Mouse (Mus musculus): ENCODE results near the gene Rab34. TPM values are rescaled to one million over a fixed set of nuclear protein-coding genes. Genes with fewer than 3 reads are reported as not detected.
"Not testable (repeated sequence)": the region's sequence is repeated elsewhere in the genome, so short reads cannot be mapped to it uniquely, and the experiment has no call there.

Gene Rab34
- polyA plus RNA-seq, 1 experiment from 2014 or later: 164 TPM

DNA sequence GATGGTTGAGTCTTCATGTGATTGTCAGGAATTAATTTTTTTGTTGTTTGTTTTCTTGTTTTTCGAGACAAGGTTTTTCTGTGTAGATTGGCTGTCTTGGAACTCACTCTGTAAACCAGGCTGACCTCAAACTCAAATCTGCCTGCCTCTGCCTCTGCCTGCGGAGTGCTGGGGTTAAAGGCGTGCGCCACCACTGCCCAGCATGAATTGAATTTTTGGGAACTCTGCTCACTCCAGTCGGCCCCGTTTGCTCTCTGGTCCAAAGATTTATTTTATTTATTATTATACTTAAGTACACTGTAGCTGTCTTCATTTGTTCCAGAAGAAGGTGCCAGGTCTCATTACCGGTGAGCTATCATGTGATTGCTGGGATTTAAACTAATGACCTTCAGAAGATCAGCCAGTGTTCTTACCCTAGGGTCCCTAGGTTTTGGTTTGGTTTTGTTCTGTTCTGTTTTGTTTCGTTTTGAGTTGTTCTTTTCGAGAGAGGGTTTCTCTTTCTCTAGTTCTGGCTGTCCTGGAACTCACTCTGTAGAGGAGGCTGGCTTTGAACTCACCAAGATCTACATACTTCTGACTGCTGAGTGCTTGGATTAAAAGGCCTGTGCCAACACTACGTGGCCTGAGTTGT, 4.2 kb upstream of the Rab34 start:
- no peak for ATAC-seq (ENCODE audit: insufficient number of reproducible peaks, insufficient read depth, low FRiP score, low TSS enrichment)
- peak overlapping the region; percentile 46; the same call in 1 of the 2 replicates for H3K27ac ChIP-seq
- WGBS: 49% methylated on average over 10 of the region's 10 CpGs
- no peaks in the 10 kb centered on the region for H3K9me3 ChIP-seq
- peaks cover 35% of the 10 kb centered on the region for H3K4me1 ChIP-seq
- peaks cover 26% of the 10 kb centered on the region for H3K36me3 ChIP-seq
- H3K9ac ChIP-seq: peak overlapping the region; percentile 44; the same call in 1 of the 2 replicates
- peak overlapping the region; percentile 40 for H3K4me2 ChIP-seq (replicated peaks)
- peak overlapping the region; percentile 90; the same call in 1 of the 2 replicates for H3K4me3 ChIP-seq
- H3K27me3 ChIP-seq: no peaks in the 10 kb centered on the region

GRCm38 (mm10) chr11:78184702-78185101, 3.5 kb upstream of the Rab34 start:
- H3K27ac ChIP-seq; H3K4me2 ChIP-seq (replicated peaks); H3K27me3 ChIP-seq; ATAC-seq (ENCODE audit: insufficient number of reproducible peaks, insufficient read depth, low FRiP score, low TSS enrichment); H3K9ac ChIP-seq; H3K4me3 ChIP-seq; H3K9me3 ChIP-seq: not testable (repeated sequence)
- 91% methylated on average over 6 of the region's 6 CpGs for WGBS
- H3K36me3 ChIP-seq: peaks cover 24% of the 10 kb centered on the region
- H3K4me1 ChIP-seq: peaks cover 29% of the 10 kb centered on the region

- Histone ChIP-seq H3K4me1 (peaks cover 10% of the 10 kb centered on the region), H3K4me3 (peak overlapping the region; percentile 81), H3K36me3 (peaks cover 24% of the 10 kb centered on the region), H3K9me3 (no peaks in the 10 kb centered on the region), H3K9ac (peak overlapping the region; percentile 92), H3K27ac (peak overlapping the region; percentile 100), H3K27me3 (no peaks in the 10 kb centered on the region), H3K4me2 (replicated peaks) (peak overlapping the region; percentile 51)
- ATAC-seq (ENCODE audit: insufficient number of reproducible peaks, insufficient read depth, low FRiP score, low TSS enrichment): peak; percentile 81
- 0% methylated on average over 42 of the region's 42 CpGs for WGBS
Measured at GRCm38 (mm10) chr11:78189234-78190040, 1.2 kb downstream of the Rab34 start.

- peak overlapping the region; percentile 51 for H3K4me2 ChIP-seq (replicated peaks)
- H3K36me3 ChIP-seq: peaks cover 24% of the 10 kb centered on the region
- no peaks in the 10 kb centered on the region for H3K9me3 ChIP-seq
- H3K27ac ChIP-seq: peak overlapping the region; percentile 100
- peaks cover 12% of the 10 kb centered on the region for H3K4me1 ChIP-seq
- no peaks in the 10 kb centered on the region for H3K27me3 ChIP-seq
- peak overlapping the region; percentile 81 for H3K4me3 ChIP-seq
- ATAC-seq (ENCODE audit: insufficient number of reproducible peaks, insufficient read depth, low FRiP score, low TSS enrichment): no peak
- WGBS: 55% methylated on average over 6 of the region's 6 CpGs
- peak overlapping the region; percentile 92 for H3K9ac ChIP-seq
Measured at GRCm38 (mm10) chr11:78190041-78190440, 1.8 kb downstream of the Rab34 start.

DNA sequence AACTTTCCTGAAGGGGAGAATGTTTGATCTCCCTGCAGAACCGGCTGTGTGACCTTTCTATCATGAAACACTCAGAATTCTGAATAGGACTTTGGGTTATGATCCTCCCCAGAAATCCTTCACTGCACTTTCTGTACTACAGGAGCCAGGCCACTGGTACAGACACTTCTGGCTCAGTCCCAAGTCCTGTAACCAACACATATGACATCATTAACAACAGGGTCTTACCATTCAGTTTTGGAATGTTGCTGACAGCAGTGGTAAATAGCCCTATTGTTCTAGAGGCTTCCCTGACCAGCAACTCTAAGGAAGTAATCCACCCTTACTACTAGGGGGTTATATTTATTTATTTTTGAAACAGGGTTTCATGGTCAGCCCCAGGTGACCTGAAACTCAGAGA, 4.9 kb downstream of the Rab34 start, which contains the start of gene Proca1:
Proca1 (plus strand) TSS at position 280 of the 400 bp plus-strand sequence.
- peak within 1 kb of the TSS; percentile 40 for H3K4me3 ChIP-seq
- no peak within 1 kb of the TSS for H3K9ac ChIP-seq
- peaks cover 14% of the 10 kb centered on the region for H3K4me1 ChIP-seq
- 79% methylated on average over 1 of the region's 1 CpGs for WGBS
- H3K27ac ChIP-seq: 0 out of 2 replicates have a peak within 1 kb of the TSS, but pooled peaks have one; percentile 30
- ATAC-seq (ENCODE audit: insufficient number of reproducible peaks, insufficient read depth, low FRiP score, low TSS enrichment): no peak
- H3K36me3 ChIP-seq: peaks cover 24% of the 10 kb centered on the region
- no peaks in the 10 kb centered on the region for H3K9me3 ChIP-seq
- H3K4me2 ChIP-seq (replicated peaks): peak within 1 kb of the TSS; percentile 56
- H3K27me3 ChIP-seq: no peaks in the 10 kb centered on the region

GRCm38 (mm10) chr11:78194411-78195100, 6.3 kb downstream of the Rab34 start:
- H3K4me3 ChIP-seq: peak overlapping the region; percentile 40
- 2% methylated on average over 30 of the region's 30 CpGs for WGBS
- peak overlapping the region; percentile 21; the same call in 1 of the 2 replicates for H3K9ac ChIP-seq
- peaks cover 24% of the 10 kb centered on the region for H3K36me3 ChIP-seq
- no peaks in the 10 kb centered on the region for H3K27me3 ChIP-seq
- H3K4me2 ChIP-seq (replicated peaks): peak overlapping the region; percentile 56
- H3K9me3 ChIP-seq: no peaks in the 10 kb centered on the region
- H3K27ac ChIP-seq: peak overlapping the region; percentile 48
- peak; percentile 76 for ATAC-seq (ENCODE audit: insufficient number of reproducible peaks, insufficient read depth, low FRiP score, low TSS enrichment)
- peaks cover 14% of the 10 kb centered on the region for H3K4me1 ChIP-seq

- ATAC-seq (ENCODE audit: insufficient number of reproducible peaks, insufficient read depth, low FRiP score, low TSS enrichment): no peak; the same call in 1 of the 2 replicates
- peak overlapping the region; percentile 21; the same call in 1 of the 2 replicates for H3K9ac ChIP-seq
- peak overlapping the region; percentile 56 for H3K4me2 ChIP-seq (replicated peaks)
- peak overlapping the region; percentile 48 for H3K27ac ChIP-seq
- H3K9me3 ChIP-seq: no peaks in the 10 kb centered on the region
- H3K4me3 ChIP-seq: peak overlapping the region; percentile 40
- peaks cover 7% of the 10 kb centered on the region for H3K4me1 ChIP-seq
- 64% methylated on average over 23 of the region's 23 CpGs for WGBS
- peaks cover 24% of the 10 kb centered on the region for H3K36me3 ChIP-seq
- no peaks in the 10 kb centered on the region for H3K27me3 ChIP-seq
Measured at GRCm38 (mm10) chr11:78195101-78195863, 7.1 kb downstream of the Rab34 start.

GRCm38 (mm10) chr11:78202372-78202771, 14.1 kb downstream of the Rab34 start:
- Histone ChIP-seq H3K9me3 (no peaks in the 10 kb centered on the region), H3K36me3 (peaks cover 39% of the 10 kb centered on the region), H3K9ac (no peak overlapping the region), H3K4me3 (no peak overlapping the region), H3K4me2 (replicated peaks) (no peak overlapping the region), H3K27ac (no peak overlapping the region), H3K27me3 (no peaks in the 10 kb centered on the region), H3K4me1 (no peaks in the 10 kb centered on the region)
- WGBS: 82% methylated on average over 3 of the region's 3 CpGs
- ATAC-seq (ENCODE audit: insufficient number of reproducible peaks, insufficient read depth, low FRiP score, low TSS enrichment): no peak

DNA sequence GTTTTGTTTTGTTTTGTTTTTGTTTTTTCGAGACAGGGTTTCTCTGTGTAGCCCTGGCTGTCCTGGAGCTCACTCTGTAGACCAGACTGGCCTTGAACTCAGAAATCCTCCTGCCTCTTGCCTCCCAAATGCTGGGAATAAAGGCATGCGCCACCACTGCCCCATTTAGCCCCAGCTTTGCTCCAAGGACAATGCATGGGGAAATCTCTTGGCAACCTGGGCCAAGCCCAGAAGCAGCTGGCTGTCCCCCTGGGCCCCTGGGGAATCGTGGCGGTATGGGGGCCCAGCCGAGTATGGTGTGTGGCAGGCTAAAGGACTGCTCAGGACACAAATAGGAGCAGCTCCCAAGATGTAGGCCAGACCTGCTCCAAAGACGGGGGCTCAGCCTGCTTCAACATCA, 16.1 kb downstream of the Rab34 start:
- H3K4me2 ChIP-seq (replicated peaks): no peak overlapping the region
- H3K27ac ChIP-seq: no peak overlapping the region
- no peaks in the 10 kb centered on the region for H3K27me3 ChIP-seq
- ATAC-seq (ENCODE audit: insufficient number of reproducible peaks, insufficient read depth, low FRiP score, low TSS enrichment): no peak
- H3K4me1 ChIP-seq: no peaks in the 10 kb centered on the region
- no peak overlapping the region for H3K9ac ChIP-seq
- peaks cover 59% of the 10 kb centered on the region for H3K36me3 ChIP-seq
- no peaks in the 10 kb centered on the region for H3K9me3 ChIP-seq
- H3K4me3 ChIP-seq: no peak overlapping the region
- WGBS: 84% methylated on average over 6 of the region's 6 CpGs

- no peak overlapping the region for H3K4me2 ChIP-seq (replicated peaks)
- 79% methylated on average over 13 of the region's 13 CpGs for WGBS
- H3K36me3 ChIP-seq: peaks cover 72% of the 10 kb centered on the region
- H3K9me3 ChIP-seq: no peaks in the 10 kb centered on the region
- no peaks in the 10 kb centered on the region for H3K4me1 ChIP-seq
- H3K9ac ChIP-seq: no peak overlapping the region
- H3K27me3 ChIP-seq: no peaks in the 10 kb centered on the region
- 0 out of 2 replicates have a peak overlapping the region, but pooled peaks have one; percentile 25 for H3K27ac ChIP-seq
- no peak overlapping the region for H3K4me3 ChIP-seq
- ATAC-seq (ENCODE audit: insufficient number of reproducible peaks, insufficient read depth, low FRiP score, low TSS enrichment): no peak
Measured at GRCm38 (mm10) chr11:78205361-78206206, 17.4 kb downstream of the Rab34 start.

Measured in embryonic facial prominence, embryonic 12.5 days (tissue).